Mouse (Mus musculus): ENCODE measurements around the gene Fam57a. TPM values are rescaled to one million over a fixed set of nuclear protein-coding genes. Genes with fewer than 3 reads are reported as not detected.

Gene Fam57a
- polyA plus RNA-seq, 1 experiment, result 1.2 TPM

- 84% methylated on average over 8 of the region's 8 CpGs for WGBS
- H3K4me3 ChIP-seq (replicated peaks; ENCODE audit: control insufficient read depth, low read depth, low read length), result no peak overlapping the region
- TF ChIP-seq POLR2A (IDR thresholded peaks at IDR 0.05; ENCODE audit: borderline replicate concordance, control insufficient read depth, low read depth, low read length), result no peak
- TF ChIP-seq CTCF (IDR thresholded peaks at IDR 0.05; ENCODE audit: control insufficient read depth, insufficient read depth, low read length), result no peak
- H3K4me1 ChIP-seq (ENCODE audit: control insufficient read depth, insufficient read depth, low read length), result no peaks in the 10 kb centered on the region; the same call in 1 of the 2 replicates
- H3K27ac ChIP-seq (ENCODE audit: control insufficient read depth, insufficient read depth, low read depth, low read length, poor library complexity), result no peak overlapping the region
Observed at GRCm38 (mm10) chr11:76148055-76149008, 31.1 kb upstream of the Fam57a start.

- Histone ChIP-seq H3K27ac (ENCODE audit: control insufficient read depth, insufficient read depth, low read depth, low read length, poor library complexity) (no peak overlapping the region), H3K4me3 (replicated peaks; ENCODE audit: control insufficient read depth, low read depth, low read length) (no peak overlapping the region), H3K4me1 (ENCODE audit: control insufficient read depth, insufficient read depth, low read length) (no peaks in the 10 kb centered on the region; the same call in 1 of the 2 replicates)
- 29% methylated on average over 4 of the region's 4 CpGs for WGBS
- TF ChIP-seq POLR2A (IDR thresholded peaks at IDR 0.05; ENCODE audit: borderline replicate concordance, control insufficient read depth, low read depth, low read length), result no peak
- TF ChIP-seq CTCF (IDR thresholded peaks at IDR 0.05; ENCODE audit: control insufficient read depth, insufficient read depth, low read length), result no peak
Observed at GRCm38 (mm10) chr11:76150980-76151379, 28.5 kb upstream of the Fam57a start.

DNA sequence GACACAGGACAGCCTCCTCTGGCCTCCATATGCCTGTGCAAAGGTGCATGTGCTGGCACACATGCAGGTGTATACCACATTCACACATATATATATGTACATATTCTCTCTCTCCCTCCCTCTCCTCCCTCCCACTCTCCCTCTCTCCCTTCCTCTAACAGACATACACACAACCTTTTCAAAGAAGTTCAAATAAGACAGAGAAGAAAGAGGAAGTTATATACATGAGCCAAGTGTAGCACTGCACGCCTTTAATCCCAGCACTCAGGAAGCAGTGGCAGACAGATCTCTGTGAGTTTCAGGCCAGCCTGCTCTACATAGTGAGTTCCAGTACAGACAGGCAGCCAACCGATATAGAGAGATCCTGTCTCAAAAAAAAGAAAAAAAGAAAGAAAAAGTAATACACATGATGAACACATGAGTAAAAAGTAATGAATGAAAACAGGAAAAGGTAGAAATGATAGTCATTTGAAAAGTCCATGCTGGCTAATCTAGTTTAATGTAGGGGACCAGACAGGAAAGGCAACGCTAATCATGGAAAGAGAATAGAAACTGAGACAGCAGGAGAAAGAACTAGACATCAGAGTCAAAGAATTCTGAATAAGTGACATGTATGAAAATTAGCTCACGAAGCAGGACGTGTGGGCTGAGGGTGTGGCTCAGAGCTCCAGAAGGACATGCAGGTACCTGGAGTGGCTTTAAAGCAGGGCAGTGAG, 26.1 kb upstream of the Fam57a start:
- no peak overlapping the region for H3K4me3 ChIP-seq (replicated peaks; ENCODE audit: control insufficient read depth, low read depth, low read length)
- TF ChIP-seq POLR2A (IDR thresholded peaks at IDR 0.05; ENCODE audit: borderline replicate concordance, control insufficient read depth, low read depth, low read length), result no peak
- TF ChIP-seq CTCF (IDR thresholded peaks at IDR 0.05; ENCODE audit: control insufficient read depth, insufficient read depth, low read length), result no peak
- H3K4me1 ChIP-seq (ENCODE audit: control insufficient read depth, insufficient read depth, low read length), result no peaks in the 10 kb centered on the region; the same call in 1 of the 2 replicates
- 47% methylated on average over 5 of the region's 5 CpGs for WGBS
- no peak overlapping the region for H3K27ac ChIP-seq (ENCODE audit: control insufficient read depth, insufficient read depth, low read depth, low read length, poor library complexity)

GRCm38 (mm10) chr11:76154200-76154599, 25.3 kb upstream of the Fam57a start:
- H3K4me1 ChIP-seq (ENCODE audit: control insufficient read depth, insufficient read depth, low read length), result no peaks in the 10 kb centered on the region; the same call in 1 of the 2 replicates
- TF ChIP-seq POLR2A (IDR thresholded peaks at IDR 0.05; ENCODE audit: borderline replicate concordance, control insufficient read depth, low read depth, low read length) (no peak), CTCF (IDR thresholded peaks at IDR 0.05; ENCODE audit: control insufficient read depth, insufficient read depth, low read length) (no peak)
- no peak overlapping the region for H3K4me3 ChIP-seq (replicated peaks; ENCODE audit: control insufficient read depth, low read depth, low read length)
- no peak overlapping the region for H3K27ac ChIP-seq (ENCODE audit: control insufficient read depth, insufficient read depth, low read depth, low read length, poor library complexity)
- WGBS, result 78% methylated on average over 2 of the region's 2 CpGs

DNA sequence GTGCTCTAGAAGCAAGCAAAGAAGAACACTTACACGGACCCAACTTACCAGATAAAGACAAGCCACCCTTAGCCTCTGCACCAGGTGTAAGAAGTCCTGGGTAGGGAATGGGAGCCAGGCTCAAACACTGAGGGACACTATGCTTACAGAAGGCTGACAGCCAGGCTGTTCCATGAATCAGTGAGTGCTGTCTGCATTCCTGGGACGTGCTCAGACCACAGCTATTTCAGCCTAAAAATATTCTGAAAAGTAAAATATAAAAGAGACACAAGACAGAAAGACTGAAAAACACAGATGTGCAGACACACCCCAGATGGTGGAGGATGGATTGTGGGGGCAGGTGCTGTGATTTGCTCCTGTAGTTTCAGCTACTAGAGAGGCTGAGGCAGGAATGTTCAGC, 24.6 kb upstream of the Fam57a start:
- Histone ChIP-seq H3K27ac (ENCODE audit: control insufficient read depth, insufficient read depth, low read depth, low read length, poor library complexity) (no peak overlapping the region), H3K4me1 (ENCODE audit: control insufficient read depth, insufficient read depth, low read length) (no peaks in the 10 kb centered on the region; the same call in 1 of the 2 replicates), H3K4me3 (replicated peaks; ENCODE audit: control insufficient read depth, low read depth, low read length) (no peak overlapping the region)
- no peak for TF ChIP-seq POLR2A (IDR thresholded peaks at IDR 0.05; ENCODE audit: borderline replicate concordance, control insufficient read depth, low read depth, low read length)
- TF ChIP-seq CTCF (IDR thresholded peaks at IDR 0.05; ENCODE audit: control insufficient read depth, insufficient read depth, low read length), result no peak
- WGBS, result 79% methylated on average over 2 of the region's 2 CpGs

DNA sequence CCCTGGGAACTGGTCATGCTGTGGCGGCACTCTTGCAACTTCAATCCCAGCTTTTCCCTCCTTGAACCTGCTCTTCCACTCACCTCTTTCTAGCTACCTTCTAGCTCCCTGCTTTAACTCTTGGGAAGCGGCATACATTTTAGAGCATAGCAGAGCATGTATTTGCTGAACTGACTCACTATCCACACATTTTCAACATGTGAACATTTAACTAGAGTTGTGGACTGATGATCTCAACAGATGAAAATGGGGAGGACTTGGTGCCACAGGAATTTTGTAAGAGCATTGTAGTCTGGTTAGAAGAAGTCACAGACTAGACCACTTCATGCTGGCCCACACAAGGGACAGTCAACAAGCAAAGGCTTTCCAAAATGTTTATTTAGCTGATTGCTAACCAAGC, 21.1 kb upstream of the Fam57a start:
- TF ChIP-seq POLR2A (IDR thresholded peaks at IDR 0.05; ENCODE audit: borderline replicate concordance, control insufficient read depth, low read depth, low read length) (no peak), CTCF (IDR thresholded peaks at IDR 0.05; ENCODE audit: control insufficient read depth, insufficient read depth, low read length) (no peak)
- Histone ChIP-seq H3K4me3 (replicated peaks; ENCODE audit: control insufficient read depth, low read depth, low read length) (no peak overlapping the region), H3K4me1 (ENCODE audit: control insufficient read depth, insufficient read depth, low read length) (no peaks in the 10 kb centered on the region), H3K27ac (ENCODE audit: control insufficient read depth, insufficient read depth, low read depth, low read length, poor library complexity) (no peak overlapping the region)
- 85% methylated on average over 2 of the region's 2 CpGs for WGBS

DNA sequence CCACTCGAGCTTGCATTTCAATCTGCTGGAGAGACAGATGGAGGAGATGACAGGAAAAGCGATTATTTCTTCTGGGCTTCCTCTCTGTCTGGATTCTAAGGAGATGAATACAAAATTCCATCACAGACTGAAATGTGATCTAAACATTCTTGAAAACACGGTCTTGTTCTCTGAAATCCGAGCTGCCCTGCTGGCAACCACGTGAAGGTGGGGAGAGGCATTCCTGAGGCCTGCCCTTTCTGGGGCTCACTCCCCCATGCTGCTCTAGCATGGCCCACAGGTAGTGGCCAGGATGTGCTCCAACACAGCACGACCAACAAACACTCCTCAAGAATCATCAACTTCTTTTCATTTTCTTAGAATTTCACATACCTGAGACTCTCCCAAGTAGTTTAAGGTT, 19.2 kb upstream of the Fam57a start:
- Histone ChIP-seq H3K4me3 (replicated peaks; ENCODE audit: control insufficient read depth, low read depth, low read length) (no peak overlapping the region), H3K4me1 (ENCODE audit: control insufficient read depth, insufficient read depth, low read length) (no peaks in the 10 kb centered on the region), H3K27ac (ENCODE audit: control insufficient read depth, insufficient read depth, low read depth, low read length, poor library complexity) (no peak overlapping the region)
- WGBS, result 82% methylated on average over 6 of the region's 6 CpGs
- TF ChIP-seq CTCF (IDR thresholded peaks at IDR 0.05; ENCODE audit: control insufficient read depth, insufficient read depth, low read length) (no peak), POLR2A (IDR thresholded peaks at IDR 0.05; ENCODE audit: borderline replicate concordance, control insufficient read depth, low read depth, low read length) (no peak)

- 57% methylated on average over 4 of the region's 4 CpGs for WGBS
- H3K4me3 ChIP-seq (replicated peaks; ENCODE audit: control insufficient read depth, low read depth, low read length), result no peak overlapping the region
Observed at GRCm38 (mm10) chr11:76166657-76167056, 12.8 kb upstream of the Fam57a start.

More at GRCm38 (mm10) chr11:76166657-76167056, 12.8 kb upstream of the Fam57a start:
- no peak for TF ChIP-seq CTCF (IDR thresholded peaks at IDR 0.05; ENCODE audit: control insufficient read depth, insufficient read depth, low read length)
- no peak for TF ChIP-seq POLR2A (IDR thresholded peaks at IDR 0.05; ENCODE audit: borderline replicate concordance, control insufficient read depth, low read depth, low read length)
- Histone ChIP-seq H3K27ac (ENCODE audit: control insufficient read depth, insufficient read depth, low read depth, low read length, poor library complexity) (no peak overlapping the region), H3K4me1 (ENCODE audit: control insufficient read depth, insufficient read depth, low read length) (no peaks in the 10 kb centered on the region)

All from bone marrow, adult 2 months (tissue).